Mouse (Mus musculus) CH12.LX (cell line): ENCODE data around the gene Emc1.

Source experiments
- CTCF ChIP-seq, 2 experiments: IDR thresholded peaks in 1 of 2; conservative IDR thresholded peaks in 1 of 2; 2 replicates each; pipeline ENCODE4 v1.5.1; 2011 to 2012; ENCODE audit warnings: low read depth in 2 of 2, low read length in 2 of 2, improper control_type of control experiment in 1 of 2, inconsistent platforms in 1 of 2, mild to moderate bottlenecking in 1 of 2, moderate library complexity in 1 of 2
- ELF1 ChIP-seq: IDR thresholded peaks from 2 replicates; pipeline ENCODE4 v1.6.1; 2014; ENCODE audit warnings: low read depth, mild to moderate bottlenecking, inconsistent platforms, low read length, improper control_type of control experiment
- EP300 ChIP-seq: IDR thresholded peaks from 2 replicates; pipeline ENCODE4 v1.6.1; 2011; ENCODE audit warnings: low read length, improper control_type of control experiment
- HCFC1 ChIP-seq: IDR thresholded peaks from 2 replicates; pipeline ENCODE4 v1.6.1; 2012; ENCODE audit warnings: low read depth, mild to moderate bottlenecking, inconsistent platforms, low read length, improper control_type of control experiment
- MAFK ChIP-seq: IDR thresholded peaks from 2 replicates; pipeline ENCODE4 v1.6.1; 2011; ENCODE audit warnings: low read length, improper control_type of control experiment; ENCODE audit not compliant: insufficient replicate concordance
- NELFE ChIP-seq: IDR thresholded peaks from 2 replicates; pipeline ENCODE4 v1.6.1; 2011; ENCODE audit warnings: low read depth, low read length, improper control_type of control experiment
- NRF1 ChIP-seq: IDR thresholded peaks from 2 replicates; pipeline ENCODE4 v1.6.1; 2014; ENCODE audit warnings: low read depth, mild to moderate bottlenecking, inconsistent platforms, low read length, improper control_type of control experiment, moderate library complexity
- POLR2A ChIP-seq: IDR thresholded peaks from 2 replicates; pipeline ENCODE4 v1.6.1; 2011; ENCODE audit warnings: low read depth, mild to moderate bottlenecking, improper control_type of control experiment, low read length
- USF1 ChIP-seq: IDR thresholded peaks from 2 replicates; pipeline ENCODE4 v1.6.1; 2014; ENCODE audit warnings: low read depth, mild to moderate bottlenecking, inconsistent platforms, low read length, improper control_type of control experiment
- ZC3H11A ChIP-seq: IDR thresholded peaks from 2 replicates; pipeline ENCODE4 v1.6.1; 2012; ENCODE audit warnings: low read depth, mild to moderate bottlenecking, inconsistent platforms, low read length, improper control_type of control experiment
- ZKSCAN1 ChIP-seq: IDR thresholded peaks from 2 replicates; pipeline ENCODE4 v1.6.1; 2012; ENCODE audit warnings: low read depth, inconsistent platforms, low read length, improper control_type of control experiment, borderline replicate concordance

GRCm38 (mm10) chr4:139312632-139313031 lies 39.8 kb upstream of the Emc1 start:
- peak; percentile 35 to 60; a peak in 2 of 4 replicates for TF ChIP-seq CTCF (conservative IDR thresholded peaks at IDR 0.05 in 1 of 2, IDR thresholded peaks at IDR 0.05 in 1 of 2; ENCODE audit: low read depth in 2 of 2, low read length in 2 of 2)
- no peak for TF ChIP-seq POLR2A
- no peak for TF ChIP-seq ZC3H11A
- TF ChIP-seq MAFK, result no peak
- TF ChIP-seq ELF1, result no peak
- TF ChIP-seq NRF1, result no peak
- no peak for TF ChIP-seq EP300
- TF ChIP-seq HCFC1, result no peak
- TF ChIP-seq ZKSCAN1, result no peak
- TF ChIP-seq NELFE, result no peak
- TF ChIP-seq USF1, result no peak
